Mouse (Mus musculus): ENCODE measurements around the gene Gm45021.

DNA sequence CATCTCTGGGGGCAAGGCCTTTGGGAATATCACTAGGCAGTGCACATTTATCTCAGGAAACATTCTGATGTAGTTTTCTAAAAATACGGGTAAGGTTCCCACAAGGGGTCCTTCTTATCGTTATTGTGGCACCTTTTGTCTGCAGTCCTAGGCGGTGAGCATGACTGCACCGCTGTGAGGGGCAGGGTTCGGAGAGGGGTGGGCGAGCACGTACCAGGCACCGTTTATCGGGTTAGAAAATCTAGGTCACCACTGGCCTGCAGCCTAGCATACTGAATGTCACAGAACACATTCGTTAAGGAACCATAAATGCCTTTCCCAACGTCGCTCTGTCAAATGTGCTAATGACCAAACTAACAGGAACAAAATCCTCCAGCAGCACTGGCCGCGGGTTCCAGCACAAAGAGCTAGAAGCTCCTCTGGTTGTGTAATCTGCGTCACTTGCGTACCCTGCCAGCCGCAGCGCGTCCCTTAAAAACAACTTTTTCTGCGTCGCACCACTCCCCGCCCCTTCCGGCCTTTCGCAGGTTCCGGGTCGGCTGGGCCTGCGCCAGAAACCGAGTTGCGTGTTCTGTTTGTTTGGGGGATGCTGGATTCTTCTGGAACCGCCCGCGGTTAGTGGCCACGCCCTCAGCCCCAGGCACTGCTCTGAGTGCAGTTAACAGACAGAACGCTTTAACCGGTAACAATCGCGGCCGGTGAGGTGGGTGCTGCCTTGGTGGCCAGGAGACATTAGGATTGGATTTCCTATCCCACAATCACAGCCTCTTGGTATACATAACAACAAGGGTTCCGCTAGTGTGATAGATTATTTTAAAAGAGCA, 34.9 kb upstream of the Gm45021 start, which contains the start of gene Lrrc61:
- TF ChIP-seq CTCF (IDR thresholded peaks at IDR 0.05; ENCODE audit: extremely low read depth, insufficient read depth, insufficient read length, insufficient replicate concordance) = no peak
- peak; percentile 56 for TF ChIP-seq POLR2A (IDR thresholded peaks at IDR 0.05; ENCODE audit: low read depth, low read length)

Data from spleen, adult 2 months (tissue).